Mouse (Mus musculus) midbrain, embryonic 11.5 days (tissue): ENCODE measurements around the gene Olfm2. TPM values are rescaled to one million over a fixed set of nuclear protein-coding genes. Genes with fewer than 3 reads are reported as not detected.

Source experiments
- ATAC-seq: fragments of 200-750 bp; cut with Nextera tagmentation; 2 replicates; pipeline ENCODE4 v1.8.0; 2017; ENCODE audit warnings: moderate TSS enrichment, moderate library complexity; ENCODE audit not compliant: low FRiP score
- DNase-seq: peaks from one replicate; pipeline ENCODE4 v3.0.0; 2015; ENCODE audit warnings: low spot score; ENCODE audit errors: missing footprints
- H3K27ac ChIP-seq: fragments of 300-500 bp; sonication (generic); 2 replicates; pipeline ENCODE4 v1.5.1; 2014; ENCODE audit warnings: low read depth, low read length
- H3K27me3 ChIP-seq: fragments of 300-500 bp; sonication (generic); 2 replicates; pipeline ENCODE4 v1.6.1; 2014; ENCODE audit warnings: mild to moderate bottlenecking, low read length, moderate library complexity, mixed read lengths; ENCODE audit not compliant: control insufficient read depth, insufficient read depth
- H3K36me3 ChIP-seq: fragments of 300-500 bp; sonication (generic); 2 replicates; pipeline ENCODE4 v1.6.1; 2014; ENCODE audit warnings: mild to moderate bottlenecking, low read length, moderate library complexity, mixed read lengths; ENCODE audit not compliant: control insufficient read depth, insufficient read depth
- H3K4me1 ChIP-seq: fragments of 300-500 bp; sonication (generic); 2 replicates; pipeline ENCODE4 v1.6.1; 2014; ENCODE audit warnings: low read length; ENCODE audit not compliant: control insufficient read depth, insufficient read depth
- H3K4me2 ChIP-seq: fragments of 300-500 bp; sonication (generic); 2 replicates; pipeline ENCODE4 v1.6.1; 2014; ENCODE audit warnings: mild to moderate bottlenecking, moderate library complexity
- H3K4me3 ChIP-seq: fragments of 300-500 bp; sonication (generic); 2 replicates; pipeline ENCODE4 v1.5.1; 2014; ENCODE audit warnings: low read depth, low read length
- H3K9ac ChIP-seq: fragments of 300-500 bp; sonication (generic); 2 replicates; pipeline ENCODE4 v1.6.1; 2014; ENCODE audit warnings: low read length
- H3K9me3 ChIP-seq: fragments of 300-500 bp; sonication (generic); 2 replicates; pipeline ENCODE4 v1.6.1; 2016; ENCODE audit warnings: low read length; ENCODE audit not compliant: control insufficient read depth
- WGBS: fragments of 180-500 bp; shearing (Covaris S2); extraction: QIAGEN DNeasy Blood & Tissue Kit; methylation state at CpG from one replicate; pipeline ENCODE4 v1.1.7; 2014; 5-methylcytosine and 5-hydroxymethylcytosine counted together
- polyA plus RNA-seq: library from polyadenylated mRNA; unstranded; fragments of >200 nt; fragmentation: Nextera tagmentation; extraction: Ambion mirVana; gene quantifications from 2 replicates; pipeline ENCODE4 v1.2.1, GENCODE M21; 2014

Olfm2 gene
- polyA plus RNA-seq, 1 experiment from 2014 or later, result 35.3 TPM

DNA sequence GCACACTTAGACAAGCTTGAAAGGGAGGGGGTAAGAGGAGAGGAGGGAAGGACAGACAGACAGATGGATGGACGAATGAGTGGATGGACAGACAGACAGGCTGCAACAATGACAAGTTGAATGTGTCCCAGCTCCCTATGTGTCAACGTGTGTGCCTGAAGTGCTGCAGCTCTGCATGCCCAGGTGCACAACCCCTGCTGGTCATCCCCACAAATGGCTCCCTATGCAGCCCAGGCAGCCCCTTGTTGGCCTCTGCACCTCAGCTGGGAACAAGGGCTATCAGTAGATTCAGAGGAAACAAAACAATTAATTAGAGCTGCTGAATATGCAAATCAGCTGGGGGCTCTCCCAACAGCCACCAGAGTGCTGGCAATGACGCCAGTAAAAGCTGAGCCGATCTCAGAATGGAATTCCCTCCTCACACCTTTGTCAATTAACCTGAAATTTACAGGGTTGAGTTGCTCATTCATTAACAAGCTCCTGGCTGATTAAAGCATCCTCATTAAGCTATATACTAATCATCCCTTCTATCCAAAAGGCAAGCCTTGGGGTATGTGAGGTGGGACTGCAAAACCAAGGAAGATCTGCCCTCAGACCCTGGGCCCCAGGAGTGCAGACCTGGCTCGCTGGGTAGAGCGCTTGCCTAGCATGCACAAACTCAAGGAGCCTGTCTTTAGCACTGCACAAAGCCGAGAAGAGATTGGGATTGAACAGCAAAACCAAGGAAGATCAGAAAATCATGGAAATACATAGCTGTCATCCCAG, 16.2 kb upstream of the Olfm2 start:
- ATAC-seq, result no peak
- H3K9ac ChIP-seq, result no peak overlapping the region
- H3K4me2 ChIP-seq, result no peak overlapping the region

DNA sequence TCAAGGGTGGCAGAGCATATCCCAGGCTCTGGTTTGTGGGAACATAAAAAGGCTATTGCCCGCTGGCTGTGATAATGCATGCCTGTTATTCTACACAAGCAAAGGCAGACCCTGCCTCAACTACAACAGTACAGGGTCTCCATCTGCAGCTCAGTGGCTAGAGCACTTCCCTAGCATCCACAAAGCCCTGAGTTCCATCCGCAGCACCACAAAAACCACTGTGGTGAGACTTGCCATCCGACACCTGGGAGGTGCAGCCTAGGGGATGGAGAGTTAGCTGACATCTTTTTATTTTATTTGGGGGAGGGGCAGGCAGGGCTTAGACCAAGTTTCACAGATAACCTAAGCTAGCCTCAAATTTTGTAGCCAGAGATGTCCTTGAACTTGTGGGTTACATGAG, 15.2 kb upstream of the Olfm2 start:
- H3K27ac ChIP-seq, result no peak overlapping the region
- no peaks in the 10 kb centered on the region for H3K36me3 ChIP-seq
- no peaks in the 10 kb centered on the region for H3K9me3 ChIP-seq
- no peak overlapping the region for H3K4me3 ChIP-seq
- H3K4me1 ChIP-seq, result no peaks in the 10 kb centered on the region
- DNase-seq (no peak), ATAC-seq (no peak)
- 75% methylated on average over 3 of the region's 3 CpGs for WGBS
- H3K9ac ChIP-seq, result no peak overlapping the region
- H3K4me2 ChIP-seq, result no peak overlapping the region
- no peaks in the 10 kb centered on the region for H3K27me3 ChIP-seq

More for the DNA sequence above, 16.2 kb upstream of the Olfm2 start:
- no peaks in the 10 kb centered on the region for H3K36me3 ChIP-seq
- no peaks in the 10 kb centered on the region for H3K4me1 ChIP-seq
- H3K27me3 ChIP-seq, result no peaks in the 10 kb centered on the region
- H3K9me3 ChIP-seq, result no peaks in the 10 kb centered on the region
- DNase-seq, result no peak
- 49% methylated on average over 7 of the region's 7 CpGs for WGBS
- H3K4me3 ChIP-seq, result no peak overlapping the region
- no peak overlapping the region for H3K27ac ChIP-seq

DNA sequence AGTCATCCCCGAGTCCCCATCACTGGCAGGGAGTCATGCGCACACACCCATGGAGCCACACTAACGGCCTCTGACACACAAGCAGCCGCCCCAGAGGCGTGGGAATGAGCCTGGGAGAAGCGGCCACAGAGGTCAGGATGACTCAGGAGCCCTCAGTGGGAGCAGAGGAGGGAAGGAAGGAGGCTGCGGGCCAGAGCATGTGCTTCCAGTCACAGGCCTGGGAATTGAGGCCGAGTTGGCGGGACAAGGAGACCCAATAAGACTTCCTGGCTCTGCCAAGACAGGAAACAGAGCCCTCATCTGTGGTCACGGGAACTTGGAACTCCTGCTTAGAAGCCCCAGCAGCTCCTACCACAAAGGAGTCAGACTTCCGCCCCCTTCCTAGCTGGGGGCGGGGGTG, 14.7 kb upstream of the Olfm2 start:
- no peak overlapping the region for H3K4me2 ChIP-seq
- H3K9ac ChIP-seq, result no peak overlapping the region
- H3K36me3 ChIP-seq, result no peaks in the 10 kb centered on the region
- no peak for ATAC-seq
- H3K27ac ChIP-seq, result no peak overlapping the region
- WGBS, result 68% methylated on average over 12 of the region's 12 CpGs
- no peak for DNase-seq
- H3K4me1 ChIP-seq, result no peaks in the 10 kb centered on the region
- H3K27me3 ChIP-seq, result no peaks in the 10 kb centered on the region
- no peaks in the 10 kb centered on the region for H3K9me3 ChIP-seq
- no peak overlapping the region for H3K4me3 ChIP-seq

DNA sequence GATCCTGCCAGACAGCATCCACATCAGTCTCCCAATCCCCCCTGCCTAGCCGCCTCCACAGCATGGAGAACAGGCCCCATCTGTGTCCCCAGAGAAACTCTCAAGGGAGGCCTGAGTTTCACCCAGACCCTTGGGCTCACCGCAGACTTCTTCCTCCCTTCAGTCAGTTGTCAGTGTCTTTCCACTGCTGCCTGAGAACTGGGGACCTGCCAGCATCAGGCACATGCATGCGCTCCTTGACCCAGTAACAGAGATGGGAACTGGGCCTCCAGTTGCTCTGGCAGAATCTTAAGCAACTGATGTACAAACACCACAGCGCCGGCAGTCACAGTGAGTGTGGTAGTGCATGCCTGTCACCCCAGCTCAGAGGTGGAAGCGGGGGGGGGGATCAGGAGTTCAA, 12.7 kb upstream of the Olfm2 start:
- Histone ChIP-seq H3K9me3 (no peaks in the 10 kb centered on the region), H3K4me3 (no peak overlapping the region), H3K27ac (no peak overlapping the region), H3K9ac (no peak overlapping the region), H3K4me2 (no peak overlapping the region), H3K4me1 (no peaks in the 10 kb centered on the region), H3K36me3 (no peaks in the 10 kb centered on the region), H3K27me3 (no peaks in the 10 kb centered on the region)
- DNase-seq, result no peak
- 85% methylated on average over 6 of the region's 6 CpGs for WGBS
- ATAC-seq, result no peak

DNA sequence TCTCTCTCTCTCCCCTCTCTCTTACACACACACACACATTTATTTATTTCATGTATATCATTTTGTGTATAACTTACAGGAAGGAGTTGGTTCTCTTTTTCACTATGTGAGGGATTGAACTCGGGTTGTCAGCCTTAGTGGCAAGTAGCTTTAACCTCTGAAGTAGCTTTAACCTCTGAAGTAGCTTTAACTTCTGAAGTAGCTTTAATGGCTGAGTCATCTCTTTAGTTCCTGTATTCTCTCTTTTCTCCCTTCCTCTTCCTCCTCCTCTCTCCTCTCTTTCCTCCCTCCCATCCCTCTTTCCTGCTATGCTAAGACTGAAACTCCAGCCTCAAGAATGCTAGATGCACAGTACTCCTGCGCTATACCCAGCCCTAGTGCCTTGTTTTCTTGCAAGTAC, 12.1 kb upstream of the Olfm2 start:
- H3K36me3 ChIP-seq, result no peaks in the 10 kb centered on the region
- no peaks in the 10 kb centered on the region for H3K4me1 ChIP-seq
- 78% methylated on average over 2 of the region's 2 CpGs for WGBS
- DNase-seq (no peak), ATAC-seq (no peak)
- H3K9me3 ChIP-seq, result no peaks in the 10 kb centered on the region
- no peak overlapping the region for H3K4me3 ChIP-seq
- H3K9ac ChIP-seq, result no peak overlapping the region
- no peak overlapping the region for H3K27ac ChIP-seq
- H3K27me3 ChIP-seq, result no peaks in the 10 kb centered on the region
- H3K4me2 ChIP-seq, result no peak overlapping the region

DNA sequence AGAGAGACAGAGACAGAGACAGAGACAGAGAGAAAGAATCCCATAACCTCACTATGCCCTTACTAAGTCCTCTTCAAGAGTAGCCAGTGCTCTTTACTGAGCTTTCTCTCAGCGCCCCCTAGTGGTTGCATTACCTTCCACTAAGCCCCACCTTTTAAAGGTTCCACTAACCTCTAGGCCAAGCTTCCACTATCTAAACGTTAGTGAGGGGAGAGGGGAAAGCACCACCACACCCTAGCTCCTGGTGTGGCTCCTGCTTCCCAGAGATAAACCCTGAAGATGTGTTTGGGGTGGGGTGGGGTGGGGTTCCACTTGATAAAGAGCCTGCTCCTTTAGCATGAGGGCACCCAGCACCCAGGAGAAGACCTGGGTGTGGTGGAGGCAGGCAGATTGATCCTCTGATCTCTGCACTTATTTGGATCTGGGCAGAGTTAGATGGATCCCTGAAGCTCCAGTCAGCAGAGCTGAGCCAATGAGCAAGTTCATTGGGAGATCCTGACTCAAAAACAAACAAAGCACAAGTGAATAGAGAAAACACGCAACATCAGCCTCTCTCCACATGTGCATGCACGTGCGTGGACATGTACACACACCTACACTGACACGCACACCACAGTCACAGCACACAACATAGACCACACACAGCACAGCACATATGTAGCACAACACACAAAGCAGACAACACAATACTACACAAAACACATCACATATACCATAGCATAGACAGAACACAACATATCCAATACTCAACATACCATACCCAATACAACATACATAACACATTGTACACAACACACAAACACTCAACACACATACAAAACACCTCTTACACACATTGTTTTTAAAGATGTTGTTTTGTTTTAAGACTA, 11.2 kb upstream of the Olfm2 start:
- Histone ChIP-seq H3K36me3 (no peaks in the 10 kb centered on the region), H3K4me2 (no peak overlapping the region), H3K4me3 (no peak overlapping the region), H3K9ac (no peak overlapping the region), H3K4me1 (no peaks in the 10 kb centered on the region), H3K27ac (no peak overlapping the region), H3K9me3 (no peaks in the 10 kb centered on the region), H3K27me3 (no peaks in the 10 kb centered on the region)
- peak; percentile 62 for ATAC-seq
- 60% methylated on average over 6 of the region's 6 CpGs for WGBS
- peak; percentile 97 for DNase-seq

DNA sequence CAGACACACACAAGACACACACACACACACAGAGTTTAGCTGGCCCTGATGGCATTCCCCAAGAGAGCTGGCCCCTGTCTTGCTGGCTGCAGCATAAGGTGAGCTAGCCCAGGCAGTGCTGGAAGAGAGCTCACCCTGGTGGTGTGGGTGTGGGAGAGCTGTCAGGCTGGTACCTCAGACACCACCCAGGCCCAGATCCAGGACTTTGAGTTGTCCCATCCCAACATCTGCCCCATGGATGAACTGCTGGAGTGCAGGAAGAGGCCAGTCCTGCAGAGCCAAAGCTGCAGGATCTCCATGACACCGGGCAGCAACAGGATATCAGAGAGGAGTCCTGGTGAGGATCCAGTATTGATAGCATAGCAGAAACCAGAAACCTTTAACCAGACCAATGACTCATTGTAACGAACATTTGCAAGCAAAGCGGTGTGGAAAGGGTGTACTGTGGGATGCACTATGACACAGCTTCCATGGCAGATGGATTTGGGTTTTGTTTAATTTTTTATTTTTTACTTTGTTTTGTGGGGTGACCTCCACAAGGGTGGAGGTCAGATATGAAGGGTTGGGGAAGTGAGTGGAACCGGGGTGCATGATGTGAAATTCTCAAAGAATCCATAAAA, 10.0 kb upstream of the Olfm2 start:
- Histone ChIP-seq H3K9ac (no peak overlapping the region), H3K36me3 (no peaks in the 10 kb centered on the region), H3K27ac (no peak overlapping the region), H3K4me1 (no peaks in the 10 kb centered on the region), H3K9me3 (no peaks in the 10 kb centered on the region), H3K27me3 (no peaks in the 10 kb centered on the region), H3K4me2 (no peak overlapping the region), H3K4me3 (no peak overlapping the region)
- 91% methylated on average over 4 of the region's 4 CpGs for WGBS
- DNase-seq (no peak), ATAC-seq (no peak)

DNA sequence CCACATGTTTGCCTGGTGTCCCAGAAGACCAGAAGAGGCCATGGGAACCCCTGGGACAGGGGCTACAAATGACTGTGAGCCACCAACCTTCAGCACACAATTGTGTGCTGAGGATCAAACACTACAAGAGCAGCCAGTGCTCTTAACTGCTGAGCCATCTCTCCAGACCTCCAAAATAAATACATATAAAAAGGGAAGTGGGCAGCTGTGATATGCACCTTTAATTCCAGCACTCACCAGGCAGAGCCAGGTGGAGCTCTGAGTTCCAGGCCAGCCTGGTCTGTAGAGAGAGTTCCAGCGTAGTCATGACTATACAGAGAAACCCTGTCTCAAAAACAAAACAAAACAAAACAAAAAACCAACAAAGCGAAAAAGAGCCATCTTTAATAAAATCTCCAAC, 8.2 kb upstream of the Olfm2 start:
- ATAC-seq (no peak), DNase-seq (no peak)
- Histone ChIP-seq H3K4me1 (no peaks in the 10 kb centered on the region), H3K27me3 (no peaks in the 10 kb centered on the region), H3K27ac (no peak overlapping the region), H3K36me3 (no peaks in the 10 kb centered on the region), H3K9ac (no peak overlapping the region), H3K4me2 (no peak overlapping the region), H3K4me3 (no peak overlapping the region), H3K9me3 (no peaks in the 10 kb centered on the region)
- 89% methylated on average over 2 of the region's 2 CpGs for WGBS
